Mouse (Mus musculus): ENCODE data around the gene Rab3c.

Rab3c gene

GRCm38 (mm10) chr13:110093720-110094685 lies 186.8 kb downstream of the Rab3c start:
- no peak for DNase-seq

DNA sequence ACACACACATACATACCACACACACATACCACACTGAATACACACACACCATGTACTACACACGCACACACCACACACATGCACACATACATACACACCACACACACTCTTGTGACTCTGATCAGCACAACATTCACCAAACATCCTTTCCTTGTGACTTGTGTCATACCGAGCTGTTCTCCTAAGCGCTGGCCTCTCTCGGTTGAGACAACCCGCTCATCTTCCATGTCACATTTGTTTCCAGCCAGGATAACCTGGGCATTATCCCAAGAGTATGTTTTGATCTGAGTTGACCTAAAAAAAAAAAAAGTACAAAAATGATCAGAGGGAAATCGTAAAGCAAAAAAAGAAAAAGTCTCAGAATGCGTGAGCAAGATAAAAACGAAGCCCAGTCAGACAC lies 196.8 kb downstream of the Rab3c start:
- no peak for DNase-seq

DNA sequence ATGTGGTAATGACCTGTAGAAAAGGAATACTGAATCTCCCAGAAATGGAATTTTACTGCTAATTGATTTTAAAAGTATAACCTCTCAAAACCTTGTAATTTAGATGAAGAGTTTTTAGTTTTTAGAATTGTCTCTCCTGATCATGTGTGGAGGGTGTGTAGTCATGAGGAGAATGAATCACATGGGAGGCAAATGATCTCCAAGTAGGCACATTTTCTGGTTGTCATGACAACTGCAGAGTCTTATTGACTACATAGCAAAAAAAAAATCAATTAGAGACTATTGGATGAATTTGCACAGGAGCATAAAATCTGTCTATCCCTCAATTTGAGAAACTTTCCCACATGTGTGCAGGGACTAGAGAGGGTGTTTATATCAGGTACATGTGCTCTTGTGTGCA lies 199.6 kb downstream of the Rab3c start:
- DNase-seq: no peak

DNA sequence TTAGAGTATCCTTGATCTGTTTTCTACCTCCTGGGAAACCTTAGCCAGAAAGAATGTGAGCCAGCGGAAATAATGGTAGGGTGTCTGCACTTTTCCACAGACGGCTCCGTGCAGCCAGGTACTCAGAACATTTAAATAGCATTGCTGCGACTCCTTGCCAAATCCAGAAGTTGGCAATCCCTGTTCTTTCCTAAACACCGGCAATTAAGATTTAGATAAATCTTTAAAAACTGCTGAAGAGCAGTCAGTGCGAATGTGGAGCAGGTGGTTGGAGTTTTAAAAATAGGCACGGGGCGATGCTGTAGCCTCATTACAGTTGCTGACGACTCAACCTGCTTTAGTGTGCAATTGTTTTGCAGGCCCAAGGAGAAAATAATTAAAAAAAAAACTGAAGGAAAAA lies 205.2 kb downstream of the Rab3c start:
- no peak for DNase-seq

- DNase-seq: no peak
These were observed 206.6 kb downstream of the Rab3c start for GRCm38 (mm10) chr13:110074180-110074579.

DNA sequence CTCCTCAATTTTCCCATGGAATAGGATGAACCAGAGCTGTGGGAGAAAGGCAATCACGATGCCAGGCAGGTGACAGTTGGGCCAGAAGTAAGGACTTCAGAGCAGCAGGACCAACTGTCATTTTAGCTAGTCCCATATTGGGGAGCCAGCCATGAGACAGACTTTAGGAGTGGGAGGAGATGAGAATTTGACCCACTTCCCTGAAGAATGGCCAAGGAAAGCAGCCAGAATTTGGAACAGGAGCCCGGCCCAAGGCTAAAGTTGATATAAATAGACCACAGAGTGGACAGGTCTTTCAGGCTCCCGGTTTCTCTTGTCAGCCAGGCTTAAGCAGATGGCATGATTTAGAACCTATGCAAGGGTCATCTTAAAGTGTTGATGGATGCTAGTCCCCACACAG lies 213.6 kb downstream of the Rab3c start:
- DNase-seq: no peak

GRCm38 (mm10) chr13:110066674-110067073 lies 214.1 kb downstream of the Rab3c start:
- no peak for DNase-seq

GRCm38 (mm10) chr13:110062835-110063411 lies 217.9 kb downstream of the Rab3c start:
- DNase-seq: peak in 1 of 2 experiments; percentile 37

DNA sequence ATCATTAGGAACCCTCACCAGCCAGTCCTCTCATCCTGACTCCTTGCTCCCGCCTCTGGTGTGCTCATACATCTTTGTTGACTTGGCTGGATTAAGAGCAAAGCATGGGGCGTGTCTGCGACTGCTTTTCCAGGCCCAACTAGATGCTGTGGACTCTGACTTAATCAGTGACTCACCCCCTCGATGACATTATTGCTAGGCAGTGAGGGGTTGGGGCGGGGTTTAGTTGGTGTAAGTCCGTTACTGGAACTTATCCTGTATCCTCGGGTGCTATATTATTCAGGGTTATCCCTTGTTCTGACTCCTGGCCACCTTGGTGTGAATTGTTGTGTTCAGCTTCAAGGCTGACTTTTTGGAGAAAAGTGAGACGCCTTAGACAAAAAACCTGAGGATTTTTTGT lies 218.5 kb downstream of the Rab3c start:
- no peak for DNase-seq

DNA sequence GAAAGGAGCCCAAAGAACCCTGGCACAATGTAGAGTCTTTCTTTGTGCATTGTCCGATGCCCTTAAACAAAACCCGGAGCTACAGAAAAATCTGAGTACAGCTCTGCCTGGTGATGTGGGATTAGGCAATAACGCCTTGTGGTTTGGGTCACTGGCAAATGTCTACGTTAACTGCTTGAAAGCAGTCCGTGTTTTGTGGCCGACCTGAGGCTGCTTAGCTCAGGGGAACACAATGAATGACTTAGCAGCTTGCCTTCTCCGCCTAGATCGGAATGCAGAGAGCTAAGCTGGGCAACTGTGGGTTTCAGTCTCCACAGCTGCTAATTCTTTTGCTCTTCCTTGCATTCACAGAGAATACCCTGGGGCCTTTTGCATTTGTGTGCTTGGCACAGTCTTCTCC lies 226.3 kb downstream of the Rab3c start:
- DNase-seq: no peak

- DNase-seq: no peak
These were observed 231.9 kb downstream of the Rab3c start for GRCm38 (mm10) chr13:110048767-110049434.

- no peak for DNase-seq
These were observed 236.4 kb downstream of the Rab3c start for GRCm38 (mm10) chr13:110044418-110044817.

- DNase-seq: peak in 1 of 2 experiments; percentile 11
These were observed 240.9 kb downstream of the Rab3c start for GRCm38 (mm10) chr13:110039779-110040498.

- DNase-seq: no peak
These were observed 241.6 kb downstream of the Rab3c start for GRCm38 (mm10) chr13:110039170-110039569.

- DNase-seq: no peak
These were observed 242.3 kb downstream of the Rab3c start for GRCm38 (mm10) chr13:110038521-110038920.

- no peak for DNase-seq
These were observed 245.9 kb downstream of the Rab3c start for GRCm38 (mm10) chr13:110034885-110035284.

DNA sequence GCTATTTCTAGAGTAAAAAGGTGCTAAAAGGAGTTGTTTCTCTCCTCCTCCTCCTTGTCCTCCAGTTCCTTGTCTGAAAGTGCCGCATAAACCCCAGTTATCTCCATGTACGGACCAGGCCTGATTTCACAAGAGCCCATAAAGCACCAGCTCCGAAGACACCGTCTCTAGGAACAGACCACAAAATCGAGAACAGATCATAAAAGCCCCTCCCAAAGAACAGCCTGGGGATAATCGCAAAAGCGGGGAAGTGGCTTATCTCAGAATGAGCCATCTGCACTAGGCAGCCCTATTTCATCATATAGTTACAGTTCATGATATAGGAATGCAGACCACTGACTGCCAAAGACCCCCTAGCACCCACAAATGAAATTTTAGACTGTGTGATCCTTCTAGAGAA lies 246.8 kb downstream of the Rab3c start:
- no peak for DNase-seq

GRCm38 (mm10) chr13:110031886-110032285 lies 248.9 kb downstream of the Rab3c start:
- DNase-seq: no peak

DNA sequence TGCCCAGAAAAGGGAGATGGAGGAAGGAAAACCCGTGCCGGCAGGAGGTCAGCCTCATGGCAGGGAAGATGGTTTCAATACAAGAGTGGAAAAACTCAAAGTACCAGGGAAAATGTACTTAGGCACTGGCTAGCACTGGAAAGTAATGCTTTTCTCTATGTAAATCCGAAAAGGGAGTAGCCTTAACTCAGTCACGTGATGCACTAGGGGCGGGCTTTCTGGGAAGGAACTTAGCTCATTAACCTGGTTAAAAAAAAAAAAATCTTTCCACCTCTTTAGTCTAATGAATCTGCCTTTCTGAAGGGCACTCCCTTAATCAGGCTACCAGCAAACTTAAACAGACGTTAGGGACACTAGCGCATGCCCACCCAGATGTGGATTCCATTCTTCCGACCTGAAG lies 249.7 kb downstream of the Rab3c start:
- no peak for DNase-seq

DNA sequence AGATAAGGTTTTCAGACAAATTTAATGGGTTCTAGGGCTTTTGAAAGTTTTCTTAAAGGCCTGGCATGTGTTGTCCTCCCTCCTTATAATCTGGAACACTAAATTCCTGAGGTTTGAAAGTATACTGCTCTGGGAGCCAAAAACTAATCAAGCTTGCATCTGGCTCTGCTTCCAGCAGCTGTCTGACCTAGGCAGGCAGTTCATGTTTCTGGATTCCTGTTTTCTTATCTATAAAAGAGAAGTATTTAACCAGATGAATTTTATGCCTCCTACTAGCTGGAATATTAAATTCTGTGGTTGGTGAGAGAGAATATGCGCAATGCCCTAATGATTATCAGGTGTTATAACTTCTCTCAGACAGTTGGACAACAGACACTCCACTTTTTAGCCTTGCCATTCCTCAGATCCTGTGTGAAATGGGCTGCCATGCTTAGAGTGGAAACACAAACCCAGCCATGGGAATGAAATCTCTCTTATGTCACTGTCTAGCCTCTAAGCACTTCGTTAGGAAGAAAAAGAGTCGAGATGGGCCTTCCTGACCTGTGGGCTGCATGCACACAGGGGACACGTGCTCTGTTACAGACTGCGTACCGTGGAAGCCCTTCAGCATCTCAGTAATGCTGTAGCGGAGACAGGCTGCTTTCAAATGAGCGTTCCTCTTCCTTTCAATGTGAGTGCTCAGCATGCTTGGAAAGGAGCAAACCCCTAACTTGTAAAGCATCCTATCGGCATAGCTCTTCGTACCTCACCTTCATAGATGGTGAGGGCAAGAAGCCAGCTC lies 256.2 kb downstream of the Rab3c start:
- no peak for DNase-seq

- no peak for DNase-seq
These were observed 257.8 kb downstream of the Rab3c start for GRCm38 (mm10) chr13:110023031-110023430.

- DNase-seq: no peak
These were observed 261.0 kb downstream of the Rab3c start for GRCm38 (mm10) chr13:110019774-110020173.
